Mouse (Mus musculus) MEL (cell line): ENCODE data around the gene Nsun2. TPM values are rescaled to one million over a fixed set of nuclear protein-coding genes. Genes with fewer than 3 reads are reported as not detected.

Source experiments
- DNase-seq: peaks from one replicate; pipeline ENCODE4 v3.0.0; 2011; ENCODE audit warnings: low read depth, low spot score
- H3K27ac ChIP-seq: 2 replicates; pipeline ENCODE4 v1.5.1; 2012; ENCODE audit warnings: low read depth, mild to moderate bottlenecking, control low read depth, low read length, moderate library complexity; ENCODE audit not compliant: control insufficient read depth
- H3K27me3 ChIP-seq, 2 experiments: fragments of 150-350 bp in 1 of 2; sonication (generic) in 1 of 2; 2 replicates each; pipeline ENCODE4 v1.6.1; 2012; ENCODE audit warnings: low read length in 2 of 2, mild to moderate bottlenecking in 2 of 2, improper control_type of control experiment in 1 of 2, moderate library complexity in 1 of 2; ENCODE audit not compliant: insufficient read depth in 2 of 2, control insufficient read depth in 1 of 2
- H3K36me3 ChIP-seq, 2 experiments: 2 replicates each; pipeline ENCODE4 v1.6.1; 2012 to 2014; ENCODE audit warnings: low read length in 2 of 2, improper control_type of control experiment in 1 of 2, inconsistent platforms in 1 of 2, mild to moderate bottlenecking in 1 of 2; ENCODE audit not compliant: insufficient read depth in 2 of 2, control insufficient read depth in 1 of 2
- H3K4me1 ChIP-seq, 2 experiments: fragments of 150-350 bp in 1 of 2; sonication (generic) in 1 of 2; 2 replicates each; pipeline ENCODE4 v1.6.1; 2012; ENCODE audit warnings: low read length in 2 of 2, improper control_type of control experiment in 1 of 2, mild to moderate bottlenecking in 1 of 2; ENCODE audit not compliant: insufficient read depth in 2 of 2, control insufficient read depth in 1 of 2
- H3K4me3 ChIP-seq, 2 experiments: fragments of 150-350 bp in 1 of 2; sonication (generic) in 1 of 2; 2 replicates each; pipeline ENCODE4 v1.5.1; 2012; ENCODE audit warnings: low read depth in 2 of 2, low read length in 2 of 2, mild to moderate bottlenecking in 2 of 2, moderate library complexity in 2 of 2, control low read depth in 1 of 2, improper control_type of control experiment in 1 of 2; ENCODE audit not compliant: control insufficient read depth in 1 of 2, insufficient read depth in 1 of 2
- H3K79me2 ChIP-seq: 2 replicates; pipeline ENCODE4 v1.6.1; 2012; ENCODE audit warnings: mild to moderate bottlenecking, low read length, moderate library complexity; ENCODE audit not compliant: control insufficient read depth, poor library complexity, insufficient read depth
- H3K9ac ChIP-seq: 2 replicates; pipeline ENCODE4 v1.6.1; 2012; ENCODE audit warnings: low read depth, mild to moderate bottlenecking, control low read depth, low read length, moderate library complexity; ENCODE audit not compliant: control insufficient read depth, poor library complexity, severe bottlenecking
- H3K9me3 ChIP-seq: fragments of 150-350 bp; sonication (generic); replicated peaks from 2 replicates; pipeline ENCODE4 v1.6.1; 2012; ENCODE audit warnings: mild to moderate bottlenecking, low read length, improper control_type of control experiment, moderate library complexity; ENCODE audit not compliant: insufficient read depth
- CHD1 ChIP-seq: IDR thresholded peaks from 2 replicates; pipeline ENCODE4 v1.6.1; 2012; ENCODE audit warnings: low read depth, mild to moderate bottlenecking, inconsistent platforms, low read length, improper control_type of control experiment
- E2F4 ChIP-seq: IDR thresholded peaks from 2 replicates; pipeline ENCODE4 v1.6.1; 2011; ENCODE audit warnings: low read depth, low read length, improper control_type of control experiment, borderline replicate concordance
- EP300 ChIP-seq, 2 experiments: IDR thresholded peaks; 2 replicates each; pipeline ENCODE4 v1.6.1; 2011; ENCODE audit warnings: improper control_type of control experiment in 2 of 2, low read length in 2 of 2, low read depth in 1 of 2, mild to moderate bottlenecking in 1 of 2
- GATA1 ChIP-seq: IDR thresholded peaks from 2 replicates; pipeline ENCODE4 v1.6.1; 2011; ENCODE audit warnings: low read depth, low read length, improper control_type of control experiment
- HCFC1 ChIP-seq: IDR thresholded peaks from 2 replicates; pipeline ENCODE4 v1.6.1; 2012; ENCODE audit warnings: low read depth, mild to moderate bottlenecking, inconsistent platforms, low read length, improper control_type of control experiment, moderate library complexity
- JUND ChIP-seq: IDR thresholded peaks from 2 replicates; pipeline ENCODE4 v1.6.1; 2011; ENCODE audit warnings: low read depth, mild to moderate bottlenecking, improper control_type of control experiment, low read length
- MAFK ChIP-seq: IDR thresholded peaks from 2 replicates; pipeline ENCODE4 v1.6.1; 2011; ENCODE audit warnings: low read depth, mild to moderate bottlenecking, low read length, improper control_type of control experiment, borderline replicate concordance
- MAX ChIP-seq: IDR thresholded peaks from 2 replicates; pipeline ENCODE4 v1.6.1; 2011; ENCODE audit warnings: low read length, improper control_type of control experiment
- MAZ ChIP-seq: IDR thresholded peaks from 2 replicates; pipeline ENCODE4 v1.6.1; 2012; ENCODE audit warnings: low read depth, mild to moderate bottlenecking, inconsistent platforms, low read length, improper control_type of control experiment
- MYB ChIP-seq: IDR thresholded peaks from 2 replicates; pipeline ENCODE4 v1.6.1; 2011; ENCODE audit warnings: mild to moderate bottlenecking, low read depth, low read length, improper control_type of control experiment
- NRF1 ChIP-seq: IDR thresholded peaks from 2 replicates; pipeline ENCODE4 v1.6.1; 2014; ENCODE audit warnings: low read depth, mild to moderate bottlenecking, inconsistent platforms, low read length, improper control_type of control experiment, moderate library complexity; ENCODE audit not compliant: poor library complexity, insufficient read depth, severe bottlenecking
- POLR2A ChIP-seq, 2 experiments: IDR thresholded peaks; 2 replicates each; pipeline ENCODE4 v1.6.1; 2011 to 2012; ENCODE audit warnings: low read length in 2 of 2, mild to moderate bottlenecking in 2 of 2, control low read depth in 1 of 2, improper control_type of control experiment in 1 of 2, low read depth in 1 of 2, moderate library complexity in 1 of 2; ENCODE audit not compliant: control insufficient read depth in 1 of 2, insufficient read depth in 1 of 2, poor library complexity in 1 of 2
- POLR2AphosphoS2 ChIP-seq: IDR thresholded peaks from 2 replicates; pipeline ENCODE4 v1.6.1; 2011; ENCODE audit warnings: low read length, improper control_type of control experiment
- POLR2AphosphoS5 ChIP-seq: IDR thresholded peaks from 2 replicates; pipeline ENCODE4 v1.6.1; 2012; ENCODE audit warnings: low read depth, borderline replicate concordance, mild to moderate bottlenecking, inconsistent platforms, low read length, moderate library complexity, mixed read lengths
- RAD21 ChIP-seq: IDR thresholded peaks from 2 replicates; pipeline ENCODE4 v1.6.1; 2011; ENCODE audit warnings: mild to moderate bottlenecking, low read depth, low read length, improper control_type of control experiment
- RCOR1 ChIP-seq: IDR thresholded peaks from 2 replicates; pipeline ENCODE4 v1.6.1; 2012; ENCODE audit warnings: low read depth, mild to moderate bottlenecking, inconsistent platforms, low read length, improper control_type of control experiment
- SMC3 ChIP-seq: IDR thresholded peaks from 2 replicates; pipeline ENCODE4 v1.6.1; 2011; ENCODE audit warnings: low read depth, low read length, improper control_type of control experiment
- TAL1 ChIP-seq: IDR thresholded peaks from 2 replicates; pipeline ENCODE4 v1.6.1; 2012; ENCODE audit warnings: mild to moderate bottlenecking, inconsistent platforms, low read length, moderate library complexity, mixed read lengths
- TBP ChIP-seq: IDR thresholded peaks from 2 replicates; pipeline ENCODE4 v1.8.0; 2011; ENCODE audit warnings: low read depth, low read length, improper control_type of control experiment
- UBTF ChIP-seq: IDR thresholded peaks from 2 replicates; pipeline ENCODE4 v1.6.1; 2012; ENCODE audit warnings: low read depth, mild to moderate bottlenecking, inconsistent platforms, low read length, improper control_type of control experiment, moderate library complexity, borderline replicate concordance; ENCODE audit not compliant: insufficient read depth
- USF1 ChIP-seq: IDR thresholded peaks from 2 replicates; pipeline ENCODE4 v1.6.1; 2014; ENCODE audit warnings: low read depth, mild to moderate bottlenecking, inconsistent platforms, low read length, improper control_type of control experiment, moderate library complexity
- ZC3H11A ChIP-seq: IDR thresholded peaks from 2 replicates; pipeline ENCODE4 v1.6.1; 2012; ENCODE audit warnings: low read depth, mild to moderate bottlenecking, inconsistent platforms, low read length, improper control_type of control experiment
- ZKSCAN1 ChIP-seq: IDR thresholded peaks from 2 replicates; pipeline ENCODE4 v1.6.1; 2012; ENCODE audit warnings: low read depth, mild to moderate bottlenecking, inconsistent platforms, low read length, improper control_type of control experiment, moderate library complexity
- ZMIZ1 ChIP-seq: IDR thresholded peaks from 2 replicates; pipeline ENCODE4 v1.6.1; 2012; ENCODE audit warnings: low read depth, mild to moderate bottlenecking, inconsistent platforms, low read length, improper control_type of control experiment, moderate library complexity
- polyA plus RNA-seq, 2 experiments: library from polyadenylated mRNA; stranded (reverse) in 1 of 2; unstranded in 1 of 2; fragments of >175 nt in 1 of 2; fragments of >200 nt in 1 of 2; gene quantifications; 2 replicates each; pipeline versions ENCODE4 v1.2.1 to v1.2.4; 2012; ENCODE audit warnings: low replicate concordance in 2 of 2, low read depth in 1 of 2; ENCODE audit not compliant: insufficient read length in 2 of 2, insufficient read depth in 1 of 2, missing spikeins in 1 of 2
- total RNA-seq: library from RNA; depleted of rRNA; stranded (reverse); fragments of 300-350 nt; gene quantifications from 2 replicates; pipeline ENCODE4 v1.2.3, GENCODE M21; 2012

The Nsun2 gene
- total and polyA plus RNA-seq, 3 experiments, result 277 to 303 (median 302) TPM

GRCm38 (mm10) chr13:69485833-69486232 lies 47.7 kb upstream of the Nsun2 start:
- no peaks in the 10 kb centered on the region for H3K36me3 ChIP-seq
- H3K27me3 ChIP-seq, result no peaks in the 10 kb centered on the region; a peak in 3 of 4 replicates
- H3K4me3 ChIP-seq, result no peak overlapping the region
- TF ChIP-seq UBTF, result no peak
- TF ChIP-seq MAX, result no peak
- no peak for TF ChIP-seq MAFK
- no peak for TF ChIP-seq RAD21
- TF ChIP-seq RCOR1, result no peak
- TF ChIP-seq TAL1, result no peak
- no peak for TF ChIP-seq ZKSCAN1
- no peak for TF ChIP-seq E2F4
- no peak for TF ChIP-seq GATA1
- no peak for TF ChIP-seq POLR2AphosphoS2
- no peak for TF ChIP-seq JUND
- no peak for TF ChIP-seq HCFC1
- TF ChIP-seq TBP, result no peak
- TF ChIP-seq ZC3H11A, result no peak
- TF ChIP-seq ZMIZ1, result no peak
- TF ChIP-seq USF1, result no peak
- no peak for TF ChIP-seq MYB
- no peak for TF ChIP-seq POLR2A (IDR thresholded peaks at IDR 0.05; ENCODE audit: control insufficient read depth in 1 of 2, insufficient read depth in 1 of 2, low read depth in 1 of 2, low read length in 2 of 2, poor library complexity in 1 of 2)
- H3K79me2 ChIP-seq, result no peaks in the 10 kb centered on the region
- H3K9me3 ChIP-seq, result no peaks in the 10 kb centered on the region
- no peaks in the 10 kb centered on the region; a peak in 1 of 4 replicates for H3K4me1 ChIP-seq
- H3K27ac ChIP-seq, result no peak overlapping the region
- DNase-seq, result peak; percentile 47
- no peak overlapping the region for H3K9ac ChIP-seq

GRCm38 (mm10) chr13:69487108-69487507 lies 46.4 kb upstream of the Nsun2 start:
- Histone ChIP-seq H3K27ac (no peak overlapping the region), H3K27me3 (no peaks in the 10 kb centered on the region; a peak in 2 of 4 replicates), H3K36me3 (no peaks in the 10 kb centered on the region), H3K9me3 (no peaks in the 10 kb centered on the region), H3K4me1 (no peaks in the 10 kb centered on the region; a peak in 1 of 4 replicates), H3K79me2 (no peaks in the 10 kb centered on the region), H3K9ac (no peak overlapping the region), H3K4me3 (no peak overlapping the region)
- DNase-seq, result no peak
- TF ChIP-seq TBP, result no peak
- no peak for TF ChIP-seq RAD21
- no peak for TF ChIP-seq CHD1
- TF ChIP-seq NRF1, result no peak
- TF ChIP-seq MAZ, result no peak
- TF ChIP-seq POLR2AphosphoS5, result no peak
- TF ChIP-seq MYB, result no peak
- TF ChIP-seq JUND, result no peak
- TF ChIP-seq SMC3, result no peak
- TF ChIP-seq EP300 (IDR thresholded peaks at IDR 0.05; ENCODE audit: low read depth in 1 of 2, low read length in 2 of 2), result no peak
- TF ChIP-seq RCOR1, result no peak
